Mouse (Mus musculus) CH12F3 (cell line): ENCODE measurements around the gene Prr36.

Source experiments
- in situ Hi-C: fragments of 300-500 bp; cut with MboI; formaldehyde crosslinking; loops from 2 replicates; pipeline ENCODE4 v1.14.3; 2020; ENCODE audit warnings: low sequenced_read_pairs

The Prr36 gene

GRCm38 (mm10) chr8:4205246-4206123, 11.8 kb downstream of the Prr36 start:
- in situ Hi-C loops = no loop called here

- in situ Hi-C loops = no loop called here
Measured at GRCm38 (mm10) chr8:4201321-4201720, 15.9 kb downstream of the Prr36 start.

GRCm38 (mm10) chr8:4193588-4193894, 23.7 kb downstream of the Prr36 start:
- in situ Hi-C loops = no loop called here

GRCm38 (mm10) chr8:4192807-4193587, 24.3 kb downstream of the Prr36 start:
- in situ Hi-C loops = no loop called here

GRCm38 (mm10) chr8:4192305-4192704, 25.0 kb downstream of the Prr36 start:
- in situ Hi-C loops = no loop called here

- in situ Hi-C loops = no loop called here
Measured at GRCm38 (mm10) chr8:4189031-4189722, 28.1 kb downstream of the Prr36 start.

- in situ Hi-C loops = no loop called here
Measured at GRCm38 (mm10) chr8:4188605-4189004, 28.7 kb downstream of the Prr36 start.

- in situ Hi-C loops = no loop called here
Measured at GRCm38 (mm10) chr8:4186151-4186550, 31.1 kb downstream of the Prr36 start.

- in situ Hi-C loops = no loop called here
Measured at GRCm38 (mm10) chr8:4183409-4183808, 33.9 kb downstream of the Prr36 start.

GRCm38 (mm10) chr8:4174018-4174417, 43.2 kb downstream of the Prr36 start:
- in situ Hi-C loops = no loop called here

- in situ Hi-C loops = no loop called here
Measured at GRCm38 (mm10) chr8:4172486-4172885, 44.8 kb downstream of the Prr36 start.

GRCm38 (mm10) chr8:4167918-4168317, 49.3 kb downstream of the Prr36 start:
- in situ Hi-C loops = no loop called here

GRCm38 (mm10) chr8:4166881-4167525, 50.3 kb downstream of the Prr36 start:
- in situ Hi-C loops = no loop called here

- in situ Hi-C loops = no loop called here
Measured at GRCm38 (mm10) chr8:4165852-4166751, 51.2 kb downstream of the Prr36 start, which contains the start of gene Evi5l. Gene Evi5l (plus strand): TSS chr8:4166567.

GRCm38 (mm10) chr8:4165176-4165851, 51.9 kb downstream of the Prr36 start:
- in situ Hi-C loops = no loop called here

- in situ Hi-C loops = no loop called here
Measured at GRCm38 (mm10) chr8:4162786-4163185, 54.5 kb downstream of the Prr36 start.
